Mouse (Mus musculus): ENCODE measurements at regions not wholly inside any gene's neighbourhood (a gene's known extent, or its start where the extent isn't known, plus 50 kb on each side); places are given as distances from the start of the nearest gene placed in this dataset.

DNA sequence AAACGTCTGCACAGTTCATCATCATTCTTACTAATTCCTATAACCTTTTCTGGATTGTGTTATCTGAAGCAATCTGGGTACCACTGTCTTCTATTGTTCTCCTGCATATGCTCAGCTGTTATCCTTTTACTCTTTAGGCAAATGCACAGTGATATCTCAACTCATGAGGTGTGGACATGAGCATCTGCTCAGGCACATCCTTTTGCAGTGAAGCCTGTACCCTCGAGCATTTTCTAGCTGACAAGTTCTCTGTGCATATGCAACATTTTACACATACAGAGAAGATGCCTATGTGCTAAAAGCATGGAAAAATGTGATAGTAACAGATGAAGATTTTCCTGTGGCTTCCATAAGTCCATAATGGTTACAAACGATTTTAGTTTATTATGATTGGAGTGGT is 384.4 kb upstream of the Celf2 start:
- TF ChIP-seq CTCF (conservative IDR thresholded peaks at IDR 0.05 in 1 of 2, IDR thresholded peaks at IDR 0.05 in 1 of 2; ENCODE audit: low read depth in 2 of 2, low read length in 2 of 2): no peak
- TF ChIP-seq POLR2A (IDR thresholded peaks at IDR 0.05; ENCODE audit: low read depth, low read length): no peak

All from CH12.LX (cell line).